Mouse (Mus musculus) forebrain, embryonic 12.5 days (tissue): ENCODE data around the gene Pkd1l3. TPM values are rescaled to one million over a fixed set of nuclear protein-coding genes. Genes with fewer than 3 reads are reported as not detected.

Source experiments
- ATAC-seq: fragments of 200-750 bp; cut with Nextera tagmentation; 2 replicates; pipeline ENCODE4 v1.8.0; 2017; ENCODE audit warnings: moderate TSS enrichment; ENCODE audit not compliant: low FRiP score
- H3K27ac ChIP-seq: fragments of 300-500 bp; sonication (generic); 2 replicates; pipeline ENCODE4 v1.5.1; 2016; ENCODE audit warnings: mild to moderate bottlenecking
- H3K27me3 ChIP-seq: fragments of 300-500 bp; sonication (generic); 2 replicates; pipeline ENCODE4 v1.6.1; 2016; ENCODE audit warnings: mild to moderate bottlenecking
- H3K36me3 ChIP-seq: fragments of 300-500 bp; sonication (generic); replicated peaks from 2 replicates; pipeline ENCODE4 v1.6.1; 2016; ENCODE audit warnings: mild to moderate bottlenecking
- H3K4me1 ChIP-seq: fragments of 300-500 bp; sonication (generic); 2 replicates; pipeline ENCODE4 v1.6.1; 2016
- H3K4me2 ChIP-seq: fragments of 300-500 bp; sonication (generic); 2 replicates; pipeline ENCODE4 v1.6.1; 2016; ENCODE audit warnings: mild to moderate bottlenecking, moderate library complexity
- H3K4me3 ChIP-seq: fragments of 300-500 bp; sonication (generic); replicated peaks from 2 replicates; pipeline ENCODE4 v1.5.1; 2016; ENCODE audit warnings: mild to moderate bottlenecking
- H3K9ac ChIP-seq: fragments of 300-500 bp; sonication (generic); 2 replicates; pipeline ENCODE4 v1.6.1; 2016; ENCODE audit warnings: mild to moderate bottlenecking
- H3K9me3 ChIP-seq: fragments of 300-500 bp; sonication (generic); 2 replicates; pipeline ENCODE4 v1.6.1; 2016
- WGBS: fragments of 180-500 bp; shearing (Covaris S2); methylation state at CpG from one replicate; pipeline ENCODE4 v1.1.7; 2016; 5-methylcytosine and 5-hydroxymethylcytosine counted together
- polyA plus RNA-seq: library from polyadenylated mRNA; unstranded; fragments of >200 nt; fragmentation: Nextera tagmentation; extraction: Ambion mirVana; gene quantifications from 2 replicates; pipeline ENCODE4 v1.2.1, GENCODE M21; 2016

The Pkd1l3 gene
- polyA plus RNA-seq, 1 experiment from 2014 or later: 0.05 TPM

DNA sequence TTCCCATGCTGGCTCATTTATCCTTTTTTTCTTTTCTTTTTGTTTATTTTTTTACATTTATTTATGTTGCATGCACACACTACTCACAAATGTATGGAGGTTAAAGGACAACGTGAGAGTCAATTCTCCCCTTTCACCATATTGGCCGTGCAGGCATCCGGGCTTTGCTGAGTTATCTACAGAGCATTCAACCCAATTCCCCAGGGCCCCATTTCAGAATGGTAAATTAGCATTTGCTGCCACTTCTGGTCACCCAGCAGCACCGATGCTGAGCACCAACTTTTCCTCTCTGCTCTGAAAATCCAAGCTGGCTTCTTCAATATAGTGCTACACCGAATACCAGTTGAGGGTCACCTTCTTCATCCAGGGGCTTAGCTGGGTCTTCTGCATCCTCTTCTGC lies 24.5 kb downstream of the Pkd1l3 start:
- WGBS: 83% methylated on average over 5 of the region's 5 CpGs
- Histone ChIP-seq H3K4me3 (no peak overlapping the region), H3K27ac (no peak overlapping the region), H3K36me3 (no peaks in the 10 kb centered on the region), H3K4me2 (no peak overlapping the region), H3K9me3 (no peaks in the 10 kb centered on the region), H3K4me1 (no peaks in the 10 kb centered on the region), H3K9ac (no peak overlapping the region), H3K27me3 (no peaks in the 10 kb centered on the region)
- no peak for ATAC-seq

DNA sequence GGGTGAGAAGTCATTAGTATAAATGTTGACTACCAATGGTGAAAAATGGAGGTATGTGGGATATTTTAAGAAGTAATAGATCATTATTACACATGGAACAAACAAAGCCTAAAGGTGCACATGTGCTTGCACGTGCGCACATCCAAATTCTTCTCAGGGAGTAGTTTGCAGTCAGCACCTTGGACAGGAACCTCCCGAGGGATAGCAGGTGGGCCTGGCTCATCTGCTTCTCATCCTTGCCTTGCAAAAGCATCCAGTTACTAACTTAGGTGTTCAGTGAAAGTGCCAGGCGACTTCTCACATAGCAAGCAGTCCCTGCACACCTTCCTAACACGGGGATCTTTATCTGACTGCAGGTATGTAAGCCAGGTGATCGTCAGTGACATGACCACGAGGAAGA lies 26.1 kb downstream of the Pkd1l3 start:
- Histone ChIP-seq H3K4me2 (no peak overlapping the region), H3K9me3 (no peaks in the 10 kb centered on the region), H3K4me3 (no peak overlapping the region), H3K27ac (no peak overlapping the region), H3K36me3 (no peaks in the 10 kb centered on the region), H3K27me3 (no peaks in the 10 kb centered on the region), H3K4me1 (no peaks in the 10 kb centered on the region), H3K9ac (no peak overlapping the region)
- ATAC-seq: no peak
- 63% methylated on average over 7 of the region's 7 CpGs for WGBS

DNA sequence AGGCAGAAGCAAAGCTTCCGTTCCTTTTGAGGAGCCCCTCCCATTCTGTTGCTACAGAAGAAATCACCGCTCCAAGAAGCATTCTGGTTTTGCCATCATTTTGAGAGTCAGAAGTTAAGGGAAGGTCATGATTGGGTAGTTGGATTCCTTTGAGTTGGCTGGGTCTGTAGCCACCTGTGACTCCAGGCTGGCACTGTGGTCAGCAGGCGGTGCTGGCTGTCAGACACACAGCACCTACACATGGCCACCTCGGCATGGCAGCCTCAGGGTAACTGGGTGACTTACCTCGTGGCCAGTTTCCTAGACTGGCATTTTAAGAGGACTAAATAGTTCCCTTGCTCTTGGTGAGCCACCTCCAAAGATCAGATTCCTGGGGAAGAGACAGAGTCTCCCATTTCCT lies 26.9 kb downstream of the Pkd1l3 start:
- Histone ChIP-seq H3K4me2 (no peak overlapping the region), H3K27me3 (no peaks in the 10 kb centered on the region), H3K27ac (no peak overlapping the region), H3K4me1 (no peaks in the 10 kb centered on the region), H3K9me3 (no peaks in the 10 kb centered on the region), H3K4me3 (no peak overlapping the region), H3K9ac (no peak overlapping the region), H3K36me3 (no peaks in the 10 kb centered on the region)
- WGBS: 79% methylated on average over 5 of the region's 5 CpGs
- ATAC-seq: no peak

DNA sequence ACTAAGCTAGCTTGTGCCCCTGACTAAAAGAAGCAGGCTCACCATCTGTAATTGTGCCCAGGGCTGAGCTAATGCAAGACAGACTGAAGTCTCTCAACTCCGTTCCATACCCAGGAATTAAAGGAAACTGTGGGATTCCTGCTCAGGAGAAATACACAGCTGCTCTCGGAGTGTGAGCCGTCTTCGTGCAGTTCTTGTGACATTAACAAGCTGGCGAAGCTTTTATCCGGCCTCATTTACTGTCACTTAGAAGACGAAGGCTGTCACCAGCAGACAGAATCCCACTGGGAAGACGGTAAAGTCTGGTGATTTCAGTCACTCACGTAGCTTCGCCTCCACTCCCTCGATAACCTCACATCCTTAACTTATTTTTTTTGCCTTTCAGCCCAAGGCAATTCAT lies 33.0 kb downstream of the Pkd1l3 start:
- WGBS: 79% methylated on average over 11 of the region's 11 CpGs
- Histone ChIP-seq H3K9ac (no peak overlapping the region), H3K4me1 (no peaks in the 10 kb centered on the region), H3K36me3 (no peaks in the 10 kb centered on the region), H3K4me3 (no peak overlapping the region), H3K9me3 (no peaks in the 10 kb centered on the region), H3K4me2 (no peak overlapping the region), H3K27me3 (no peaks in the 10 kb centered on the region), H3K27ac (no peak overlapping the region)
- ATAC-seq: no peak

DNA sequence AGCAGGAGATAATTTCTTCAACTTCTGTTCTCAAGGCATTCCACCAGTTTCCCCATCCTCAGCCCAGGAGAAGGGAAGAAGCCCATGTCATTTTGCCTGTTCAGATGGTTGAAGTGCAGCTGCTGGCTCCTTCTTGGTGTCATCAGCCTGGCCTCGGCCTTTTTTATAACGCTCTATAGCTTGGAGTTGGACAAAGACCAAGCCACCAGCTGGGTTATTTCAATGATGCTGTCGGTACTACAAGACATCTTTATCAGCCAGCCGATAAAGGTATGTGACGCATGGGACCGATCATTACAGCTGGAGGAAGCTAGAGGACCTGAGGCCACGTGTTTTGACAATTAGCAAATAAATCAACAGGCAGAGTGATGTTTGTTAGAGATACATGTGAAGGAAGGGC lies 34.2 kb downstream of the Pkd1l3 start:
- no peaks in the 10 kb centered on the region for H3K27me3 ChIP-seq
- no peak overlapping the region for H3K9ac ChIP-seq
- H3K4me3 ChIP-seq: no peak overlapping the region
- no peak for ATAC-seq
- H3K9me3 ChIP-seq: no peaks in the 10 kb centered on the region
- no peaks in the 10 kb centered on the region for H3K4me1 ChIP-seq
- H3K36me3 ChIP-seq: no peaks in the 10 kb centered on the region
- H3K27ac ChIP-seq: no peak overlapping the region
- 86% methylated on average over 7 of the region's 7 CpGs for WGBS
- H3K4me2 ChIP-seq: no peak overlapping the region

DNA sequence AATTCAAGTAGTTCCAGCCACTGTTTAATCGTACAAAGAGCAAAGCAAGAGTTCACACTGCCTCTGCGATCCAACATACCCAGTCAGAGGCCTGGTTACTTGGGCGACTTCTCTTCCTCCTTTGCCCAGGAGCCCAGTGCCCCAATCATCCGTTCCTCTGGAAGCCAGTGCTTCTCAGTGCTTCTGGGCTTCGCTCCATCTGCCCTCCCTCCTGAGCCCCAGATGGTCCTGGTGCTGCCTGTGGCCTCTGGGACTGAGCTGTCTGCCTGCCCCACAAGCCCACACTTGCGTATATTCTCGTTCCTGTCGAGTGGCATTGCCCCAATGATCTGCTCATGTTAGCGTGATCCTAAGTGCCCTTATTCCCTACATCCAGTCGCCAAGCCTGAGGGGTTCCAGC lies 36.5 kb downstream of the Pkd1l3 start:
- H3K9me3 ChIP-seq: no peaks in the 10 kb centered on the region
- H3K4me3 ChIP-seq: no peak overlapping the region
- H3K27ac ChIP-seq: no peak overlapping the region
- no peaks in the 10 kb centered on the region for H3K27me3 ChIP-seq
- no peak for ATAC-seq
- H3K4me2 ChIP-seq: no peak overlapping the region
- H3K4me1 ChIP-seq: no peaks in the 10 kb centered on the region
- WGBS: 82% methylated on average over 10 of the region's 10 CpGs
- H3K36me3 ChIP-seq: no peaks in the 10 kb centered on the region
- no peak overlapping the region for H3K9ac ChIP-seq

DNA sequence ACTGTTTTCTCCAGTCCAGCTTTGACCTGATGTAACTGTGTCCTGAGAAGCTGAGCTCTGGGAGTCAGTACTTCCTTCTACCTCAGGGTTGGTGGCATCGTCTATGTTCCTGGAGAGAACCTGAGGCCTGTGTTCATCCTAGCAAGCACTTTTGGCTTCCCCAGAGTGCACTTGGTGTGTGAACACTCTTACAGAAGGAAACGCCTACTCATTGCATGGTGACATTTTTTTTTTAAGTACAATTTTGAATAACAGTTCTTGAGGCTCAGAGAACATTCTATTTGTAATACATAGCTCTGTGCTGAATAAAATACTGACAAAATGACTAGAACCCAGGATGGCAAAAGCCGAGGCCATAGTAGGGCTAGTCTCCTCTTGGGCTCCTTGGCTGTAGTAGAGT lies 42.5 kb downstream of the Pkd1l3 start:
- Histone ChIP-seq H3K4me2 (no peak overlapping the region), H3K27ac (no peak overlapping the region), H3K4me1 (no peaks in the 10 kb centered on the region), H3K9ac (no peak overlapping the region), H3K4me3 (no peak overlapping the region), H3K27me3 (no peaks in the 10 kb centered on the region), H3K36me3 (no peaks in the 10 kb centered on the region), H3K9me3 (no peaks in the 10 kb centered on the region)
- WGBS: 89% methylated on average over 3 of the region's 3 CpGs
- no peak for ATAC-seq

DNA sequence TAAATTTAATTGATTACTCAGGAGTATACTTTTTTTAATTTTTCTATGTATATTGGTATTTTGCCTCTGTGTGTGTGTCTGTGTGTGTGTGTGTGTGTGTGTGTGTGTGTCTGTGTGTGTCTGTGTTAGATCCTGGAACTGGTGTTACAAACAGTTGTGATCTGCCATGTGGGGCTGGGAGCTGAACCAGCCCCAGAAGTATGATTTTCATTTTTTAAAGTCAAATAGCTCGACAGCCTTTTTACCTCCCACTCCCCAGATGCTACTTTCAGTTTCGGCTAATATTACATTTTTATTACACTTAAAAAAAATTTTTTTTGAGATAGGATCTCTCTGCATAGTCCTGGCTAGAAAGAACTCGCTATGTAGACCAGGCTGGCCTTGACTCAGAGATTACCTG lies 48.0 kb downstream of the Pkd1l3 start:
- Histone ChIP-seq H3K27ac (no peak overlapping the region), H3K4me1 (no peaks in the 10 kb centered on the region), H3K27me3 (no peaks in the 10 kb centered on the region), H3K4me3 (no peak overlapping the region), H3K36me3 (peaks cover 9% of the 10 kb centered on the region), H3K9me3 (no peaks in the 10 kb centered on the region), H3K4me2 (no peak overlapping the region), H3K9ac (no peak overlapping the region)
- ATAC-seq: no peak
- WGBS: 90% methylated on average over 3 of the region's 3 CpGs

DNA sequence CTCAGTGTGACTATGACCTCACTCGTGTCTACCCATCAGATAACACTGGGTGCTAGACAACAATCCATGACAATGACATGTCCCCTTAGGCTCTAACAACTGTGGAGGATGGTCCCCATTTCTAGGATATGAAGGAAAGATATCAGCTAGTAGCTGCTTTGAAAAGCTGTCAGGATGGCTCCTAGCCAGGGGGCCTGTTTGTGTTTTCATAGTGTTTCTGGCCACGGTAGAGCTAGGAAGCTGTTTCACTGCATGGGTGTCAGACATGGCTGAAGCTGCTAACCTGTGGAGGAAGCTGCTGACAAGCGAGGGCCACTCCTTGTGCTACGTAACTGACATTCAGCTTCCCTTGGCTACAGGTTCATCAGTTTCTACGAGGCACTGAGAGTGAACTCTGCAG lies 52.3 kb downstream of the Pkd1l3 start:
- Histone ChIP-seq H3K4me3 (no peak overlapping the region), H3K27ac (no peak overlapping the region), H3K9ac (no peak overlapping the region), H3K4me1 (no peaks in the 10 kb centered on the region), H3K27me3 (no peaks in the 10 kb centered on the region), H3K4me2 (no peak overlapping the region), H3K36me3 (peaks cover 51% of the 10 kb centered on the region), H3K9me3 (no peaks in the 10 kb centered on the region)
- ATAC-seq: no peak
- WGBS: 87% methylated on average over 5 of the region's 5 CpGs

DNA sequence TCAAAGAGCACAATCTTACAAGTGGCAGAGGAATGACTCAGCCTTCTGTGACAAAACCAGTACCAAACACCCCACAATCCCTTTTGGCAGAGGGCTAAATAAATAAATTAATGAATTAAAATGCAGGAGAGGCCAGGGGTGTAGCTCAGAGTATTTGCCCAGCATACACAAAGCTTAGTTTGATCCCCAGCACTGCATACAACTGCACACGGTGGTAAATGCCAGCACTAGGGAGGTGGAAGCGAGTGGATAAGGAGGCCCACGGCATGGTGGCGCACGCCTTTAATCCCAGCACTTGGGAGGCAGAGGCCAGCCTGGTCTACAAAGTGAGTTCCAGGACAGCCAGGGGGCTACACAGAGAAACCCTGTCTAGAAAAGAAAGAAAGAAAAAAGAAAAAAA lies 58.3 kb downstream of the Pkd1l3 start:
- ATAC-seq: no peak
- 92% methylated on average over 5 of the region's 5 CpGs for WGBS
- Histone ChIP-seq H3K27me3 (no peaks in the 10 kb centered on the region), H3K9me3 (no peaks in the 10 kb centered on the region), H3K27ac (no peak overlapping the region), H3K36me3 (peaks cover 98% of the 10 kb centered on the region), H3K9ac (no peak overlapping the region), H3K4me3 (no peak overlapping the region), H3K4me2 (no peak overlapping the region), H3K4me1 (no peaks in the 10 kb centered on the region)

DNA sequence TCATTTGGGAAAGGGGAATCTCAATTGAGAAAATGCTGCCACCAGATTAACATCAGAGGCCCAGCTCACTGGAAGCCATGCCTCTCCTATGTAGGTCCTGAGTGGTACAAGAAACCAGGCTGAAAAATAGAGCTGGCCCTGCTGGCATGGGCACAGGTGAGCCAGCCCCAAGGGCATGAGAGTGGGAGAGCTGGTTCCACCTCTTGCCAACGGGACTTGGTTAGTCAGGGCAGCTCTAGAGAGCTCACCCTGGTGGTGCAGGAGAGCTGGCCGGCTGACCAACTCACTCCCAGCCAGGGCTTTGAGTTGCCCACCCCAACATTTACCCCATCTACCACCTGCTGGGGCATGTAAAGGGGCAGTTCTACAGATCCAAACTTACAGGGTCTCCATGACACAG lies 59.3 kb downstream of the Pkd1l3 start:
- Histone ChIP-seq H3K4me2 (no peak overlapping the region), H3K36me3 (peaks cover 98% of the 10 kb centered on the region), H3K27me3 (no peaks in the 10 kb centered on the region), H3K4me3 (no peak overlapping the region), H3K4me1 (no peaks in the 10 kb centered on the region), H3K9me3 (no peaks in the 10 kb centered on the region), H3K9ac (no peak overlapping the region), H3K27ac (no peak overlapping the region)
- WGBS: 90% methylated on average over 2 of the region's 2 CpGs
- no peak for ATAC-seq

DNA sequence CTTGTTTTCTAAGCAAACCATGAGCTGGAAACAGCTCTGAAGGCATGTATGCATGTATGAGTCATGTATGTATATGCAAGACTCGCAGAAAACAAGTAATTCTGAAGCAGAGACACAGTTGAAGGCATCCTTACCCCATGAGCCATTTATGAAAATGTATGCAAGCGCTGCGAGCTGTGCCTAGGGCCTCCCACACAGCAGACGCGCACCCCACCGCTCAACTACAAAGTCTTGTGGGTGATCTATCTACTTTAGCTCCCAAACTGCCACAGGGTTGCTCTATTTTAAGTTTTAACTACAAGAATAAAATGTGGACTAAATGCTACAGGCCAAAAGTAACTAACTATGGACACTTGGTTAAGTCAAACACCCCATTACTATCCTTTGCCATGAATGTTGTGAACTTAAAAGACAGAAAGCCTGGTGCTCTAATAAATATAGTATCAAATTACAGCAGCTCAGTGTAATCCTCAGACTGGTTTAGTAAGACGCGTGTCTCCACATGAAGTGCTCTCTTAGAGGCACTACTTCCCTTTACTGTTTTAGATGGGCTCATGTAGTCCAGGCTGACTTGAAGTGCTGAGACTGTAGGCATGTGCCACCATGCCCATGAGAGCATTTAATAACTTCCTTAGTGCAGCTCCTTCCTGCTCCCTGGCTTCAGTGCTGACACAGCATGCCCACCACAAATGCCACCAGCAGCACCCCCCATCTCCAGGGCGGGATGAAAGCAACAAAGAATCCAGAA lies 61.8 kb downstream of the Pkd1l3 start:
- 92% methylated on average over 9 of the region's 9 CpGs for WGBS
- no peak overlapping the region for H3K4me2 ChIP-seq
- peaks cover 94% of the 10 kb centered on the region for H3K36me3 ChIP-seq
- no peaks in the 10 kb centered on the region for H3K4me1 ChIP-seq
- no peak overlapping the region for H3K4me3 ChIP-seq
- H3K9me3 ChIP-seq: no peaks in the 10 kb centered on the region
- no peak overlapping the region for H3K9ac ChIP-seq
- ATAC-seq: no peak
- no peaks in the 10 kb centered on the region for H3K27me3 ChIP-seq
- no peak overlapping the region for H3K27ac ChIP-seq

DNA sequence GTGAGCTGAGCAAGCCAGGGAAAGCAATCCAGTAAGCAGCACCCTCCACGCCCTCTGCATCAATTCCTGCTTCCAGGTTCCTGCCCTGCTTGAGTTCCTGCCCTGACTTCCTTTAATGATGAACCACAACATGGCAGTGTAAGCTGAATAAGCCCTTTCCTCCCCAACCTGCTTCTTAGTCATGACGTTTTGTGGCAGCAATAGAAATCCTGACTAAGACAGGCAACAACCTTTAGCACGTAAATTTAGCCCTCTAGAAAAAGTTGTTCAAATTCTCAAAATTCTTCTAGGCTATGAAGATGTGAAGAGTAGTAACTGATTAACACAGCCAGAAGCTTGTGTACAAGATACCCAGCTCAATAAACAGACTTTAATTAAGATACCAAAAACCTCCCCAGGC lies 67.2 kb downstream of the Pkd1l3 start:
- ATAC-seq: no peak
- Histone ChIP-seq H3K9ac (no peak overlapping the region), H3K36me3 (peaks cover 68% of the 10 kb centered on the region), H3K27ac (no peak overlapping the region), H3K4me2 (no peak overlapping the region), H3K4me3 (no peak overlapping the region), H3K27me3 (no peaks in the 10 kb centered on the region), H3K4me1 (no peaks in the 10 kb centered on the region), H3K9me3 (no peaks in the 10 kb centered on the region)
- WGBS: 92% methylated on average over 3 of the region's 3 CpGs
